Mouse (Mus musculus) intestine, embryonic 16.5 days (tissue): ENCODE data around the gene Map3k14. TPM values are rescaled to one million over a fixed set of nuclear protein-coding genes. Genes with fewer than 3 reads are reported as not detected.
A peak's percentile ranks its signal among the peaks of the same experiment; 100 is the strongest.

Source experiments
- ATAC-seq: fragments of 200-750 bp; cut with Nextera tagmentation; 2 replicates; pipeline ENCODE4 v1.8.0; 2017; ENCODE audit warnings: moderate TSS enrichment, moderate library complexity
- H3K27ac ChIP-seq: fragments of 300-500 bp; sonication (generic); 2 replicates; pipeline ENCODE4 v1.5.1; 2014; ENCODE audit warnings: mild to moderate bottlenecking, low read length
- H3K27me3 ChIP-seq: fragments of 300-500 bp; sonication (generic); replicated peaks from 2 replicates; pipeline ENCODE4 v1.6.1; 2014; ENCODE audit warnings: low read length, control low read depth, mixed read lengths; ENCODE audit not compliant: control insufficient read depth, insufficient read depth
- H3K36me3 ChIP-seq: fragments of 300-500 bp; sonication (generic); 2 replicates; pipeline ENCODE4 v1.6.1; 2014; ENCODE audit warnings: low read length, control low read depth; ENCODE audit not compliant: control insufficient read depth, insufficient read depth
- H3K4me1 ChIP-seq: fragments of 300-500 bp; sonication (generic); 2 replicates; pipeline ENCODE4 v1.6.1; 2014; ENCODE audit warnings: low read length, control low read depth, mixed read lengths; ENCODE audit not compliant: control insufficient read depth, insufficient read depth
- H3K4me2 ChIP-seq: fragments of 300-500 bp; sonication (generic); 2 replicates; pipeline ENCODE4 v1.6.1; 2014; ENCODE audit warnings: low read depth, low read length, control low read depth
- H3K4me3 ChIP-seq: fragments of 300-500 bp; sonication (generic); 2 replicates; pipeline ENCODE4 v1.5.1; 2014; ENCODE audit warnings: mild to moderate bottlenecking, low read length
- H3K9ac ChIP-seq: fragments of 300-500 bp; sonication (generic); 2 replicates; pipeline ENCODE4 v1.6.1; 2014; ENCODE audit warnings: low read depth, low read length
- H3K9me3 ChIP-seq: fragments of 300-500 bp; sonication (generic); 2 replicates; pipeline ENCODE4 v1.6.1; 2016; ENCODE audit warnings: low read length, control low read depth; ENCODE audit not compliant: control insufficient read depth
- WGBS: fragments of 180-500 bp; shearing (Covaris S2); extraction: QIAGEN DNeasy Blood & Tissue Kit; methylation state at CpG from one replicate; pipeline ENCODE4 v1.1.7; 2014; 5-methylcytosine and 5-hydroxymethylcytosine counted together
- polyA plus RNA-seq: library from polyadenylated mRNA; unstranded; fragments of >200 nt; fragmentation: Nextera tagmentation; extraction: Ambion mirVana; gene quantifications from 2 replicates; pipeline ENCODE4 v1.2.1, GENCODE M21; 2015

Gene Map3k14
- 3.1 TPM in 2 replicates for polyA plus RNA-seq

DNA sequence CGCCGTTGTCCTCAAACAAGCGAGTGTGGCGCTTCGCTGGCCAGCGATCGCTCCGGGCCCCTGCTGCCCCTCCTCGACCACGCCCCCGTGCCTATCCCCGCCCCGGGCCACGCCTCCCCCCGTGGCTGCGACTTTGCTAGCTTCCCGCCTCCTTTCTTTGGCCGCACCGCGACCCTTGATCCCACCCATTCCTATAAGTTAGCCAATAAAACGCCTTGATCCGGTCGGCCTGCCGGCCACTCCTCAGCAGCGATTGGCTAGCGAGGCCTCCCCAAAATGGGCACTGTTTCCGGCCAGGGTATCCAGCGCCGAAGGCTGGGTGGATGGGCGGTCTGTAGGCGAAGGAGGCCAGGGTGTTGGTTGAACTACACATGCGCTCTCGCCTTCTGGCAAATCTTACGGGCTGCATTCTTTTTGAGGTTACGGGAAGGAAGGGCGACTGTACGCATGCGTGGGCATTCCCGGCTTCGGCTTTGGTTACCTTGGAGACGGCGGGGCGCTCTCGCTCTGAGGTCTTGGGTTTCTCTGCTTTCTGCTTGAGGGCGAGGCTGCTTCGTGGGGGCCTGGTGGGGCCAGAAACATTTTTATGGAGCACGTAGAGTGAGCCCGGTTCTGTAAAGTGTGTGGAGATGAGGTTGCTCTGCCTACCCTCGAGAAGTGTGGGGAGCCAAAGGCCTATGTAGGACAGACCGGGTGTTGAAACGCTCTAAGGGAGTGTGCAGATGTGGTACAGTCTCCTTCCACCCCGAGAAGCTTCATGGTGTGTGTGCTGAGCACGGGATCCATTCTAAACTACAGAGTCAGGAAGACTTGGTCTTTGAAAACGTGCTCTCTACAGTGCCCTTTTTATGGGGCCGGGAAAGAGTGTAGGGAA is at the start of gene Map3k14:
Gene Map3k14, minus strand, starts transcription at position 127 of the 874 bp plus-strand sequence.
- peaks cover 19% of the 10 kb centered on the region for H3K4me1 ChIP-seq
- H3K36me3 ChIP-seq = no peaks in the 10 kb centered on the region
- under 1% methylated on average over 53 of the region's 55 CpGs for WGBS

DNA sequence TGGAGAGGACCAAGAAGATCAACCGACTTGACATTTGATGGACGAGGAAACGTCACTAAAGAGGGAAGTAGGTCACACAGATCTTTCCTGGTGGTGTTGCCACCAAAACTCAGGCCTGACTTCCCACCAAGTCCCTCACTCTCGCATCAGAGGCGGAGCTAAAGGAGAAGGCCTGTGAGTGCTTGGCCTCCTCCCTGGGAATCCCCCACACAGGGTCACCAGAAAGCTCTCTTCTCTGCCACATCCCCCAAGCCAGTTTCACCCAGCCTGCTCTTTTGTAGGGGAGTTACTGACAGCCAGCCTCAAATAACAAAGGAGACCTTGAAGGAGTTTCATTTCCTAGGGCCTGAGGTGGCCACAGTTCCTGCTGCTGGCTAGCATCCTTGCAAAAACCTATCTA is 48.1 kb upstream of the Map3k14 start:
- Histone ChIP-seq H3K27ac (no peak overlapping the region), H3K9ac (no peak overlapping the region), H3K36me3 (no peaks in the 10 kb centered on the region), H3K9me3 (no peaks in the 10 kb centered on the region), H3K4me3 (no peak overlapping the region), H3K4me1 (peaks cover 14% of the 10 kb centered on the region), H3K27me3 (no peaks in the 10 kb centered on the region), H3K4me2 (no peak overlapping the region)
- WGBS = 64% methylated on average over 5 of the region's 5 CpGs
- no peak for ATAC-seq

More for the DNA sequence above, at the start of gene Map3k14:
- peak within 1 kb of the TSS; percentile 75 for H3K9ac ChIP-seq
- H3K4me3 ChIP-seq = peak within 1 kb of the TSS; percentile 70
- peak; percentile 99 for ATAC-seq
- peak within 1 kb of the TSS; percentile 73 for H3K27ac ChIP-seq
- H3K4me2 ChIP-seq = peak within 1 kb of the TSS; percentile 77
- H3K27me3 ChIP-seq = no peaks in the 10 kb centered on the region
- no peaks in the 10 kb centered on the region for H3K9me3 ChIP-seq

DNA sequence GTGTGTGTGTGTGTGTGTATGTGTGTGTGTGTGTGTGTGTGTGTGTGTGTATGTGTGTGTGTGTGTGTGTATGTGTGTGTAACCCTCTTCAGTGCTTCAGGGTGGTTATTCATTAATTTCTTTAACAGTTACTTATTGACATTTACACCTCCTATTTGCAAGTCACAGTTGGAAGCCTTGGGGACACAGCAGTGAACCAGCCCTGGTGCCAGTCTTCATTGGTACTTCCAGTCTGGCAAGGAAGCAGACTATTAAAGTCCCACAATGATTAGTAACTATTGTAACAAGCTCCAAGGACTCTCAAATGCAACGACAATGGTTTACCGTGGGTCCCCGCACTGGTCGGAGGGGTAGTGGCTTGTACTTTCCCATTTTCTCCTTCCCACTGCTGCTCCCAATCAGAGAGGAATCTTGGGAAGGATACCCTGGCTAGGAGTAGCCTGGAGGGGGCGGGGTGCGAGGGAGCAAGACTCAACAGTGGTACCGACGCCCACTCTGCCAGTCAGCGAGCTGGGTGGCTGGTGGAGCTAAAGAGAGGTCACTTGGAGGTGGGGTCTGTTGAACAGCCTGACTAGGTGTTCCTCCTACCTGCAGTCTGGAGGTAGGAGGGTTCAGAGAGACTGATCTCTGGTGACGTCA is 47.6 kb upstream of the Map3k14 start:
- WGBS = 49% methylated on average over 10 of the region's 10 CpGs
- H3K27ac ChIP-seq = no peak overlapping the region
- no peaks in the 10 kb centered on the region for H3K27me3 ChIP-seq
- H3K4me2 ChIP-seq = no peak overlapping the region
- H3K4me3 ChIP-seq = no peak overlapping the region
- ATAC-seq = no peak
- H3K4me1 ChIP-seq = peaks cover 14% of the 10 kb centered on the region
- H3K9me3 ChIP-seq = no peaks in the 10 kb centered on the region
- no peaks in the 10 kb centered on the region for H3K36me3 ChIP-seq
- H3K9ac ChIP-seq = no peak overlapping the region

DNA sequence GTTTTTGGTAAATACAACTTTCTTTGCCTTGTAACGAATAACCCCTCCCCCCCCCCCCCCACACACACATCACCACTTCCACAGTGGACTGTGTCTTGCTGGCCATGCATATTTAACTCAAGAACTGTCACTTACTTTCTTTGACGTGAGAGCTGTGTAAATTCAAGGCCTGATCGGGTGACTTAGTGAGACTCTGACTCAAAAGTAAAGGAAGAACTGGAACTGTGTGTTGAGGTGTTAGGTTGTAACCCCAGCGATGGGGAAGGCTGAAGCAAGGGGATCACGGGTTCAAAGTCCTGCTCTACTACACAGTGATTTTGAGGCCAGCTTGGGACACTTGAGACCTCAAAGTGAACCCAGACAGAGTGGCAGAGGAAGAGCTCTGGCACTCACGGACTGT is 46.3 kb upstream of the Map3k14 start:
- no peaks in the 10 kb centered on the region for H3K27me3 ChIP-seq
- no peaks in the 10 kb centered on the region for H3K36me3 ChIP-seq
- H3K9me3 ChIP-seq = no peaks in the 10 kb centered on the region
- H3K4me3 ChIP-seq = no peak overlapping the region
- WGBS = 67% methylated on average over 6 of the region's 6 CpGs
- H3K4me1 ChIP-seq = peaks cover 14% of the 10 kb centered on the region
- H3K9ac ChIP-seq = no peak overlapping the region
- no peak overlapping the region for H3K27ac ChIP-seq
- no peak overlapping the region for H3K4me2 ChIP-seq
- ATAC-seq = no peak

DNA sequence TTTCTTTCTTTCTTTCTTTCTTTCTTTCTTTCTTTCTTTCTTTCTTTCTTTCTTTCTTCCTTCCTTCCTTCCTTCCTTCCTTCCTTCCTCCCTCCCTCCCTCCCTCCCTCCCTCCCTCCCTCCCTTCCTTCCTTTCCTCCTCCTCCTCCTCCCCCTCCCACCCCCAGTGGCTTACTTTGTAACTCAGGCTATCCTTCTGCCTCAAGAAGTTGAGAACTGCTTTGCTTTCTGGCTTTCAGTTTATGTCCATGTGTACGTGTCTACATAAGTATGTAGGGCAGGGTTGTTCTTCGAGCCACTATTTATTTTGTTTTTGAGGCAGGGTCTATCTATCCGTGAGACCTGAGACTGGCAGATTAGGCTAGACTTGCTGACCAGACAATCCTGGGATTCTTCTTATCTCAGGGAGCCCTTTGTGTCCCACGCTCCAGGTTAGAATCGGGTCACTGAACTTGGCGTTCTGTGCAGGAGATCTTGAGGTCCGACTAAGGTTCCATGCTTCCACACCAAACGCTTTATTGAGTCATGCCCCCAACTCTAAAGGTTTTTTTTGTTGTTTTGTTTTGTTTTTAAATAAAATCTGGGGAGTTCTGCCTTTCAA is 45.5 kb upstream of the Map3k14 start:
- H3K36me3 ChIP-seq = no peaks in the 10 kb centered on the region
- no peak overlapping the region for H3K27ac ChIP-seq
- no peaks in the 10 kb centered on the region for H3K27me3 ChIP-seq
- H3K9ac ChIP-seq = no peak overlapping the region
- ATAC-seq = no peak
- H3K4me2 ChIP-seq = no peak overlapping the region
- WGBS = 63% methylated on average over 8 of the region's 8 CpGs
- H3K4me3 ChIP-seq = no peak overlapping the region
- H3K4me1 ChIP-seq = peaks cover 17% of the 10 kb centered on the region
- no peaks in the 10 kb centered on the region for H3K9me3 ChIP-seq

DNA sequence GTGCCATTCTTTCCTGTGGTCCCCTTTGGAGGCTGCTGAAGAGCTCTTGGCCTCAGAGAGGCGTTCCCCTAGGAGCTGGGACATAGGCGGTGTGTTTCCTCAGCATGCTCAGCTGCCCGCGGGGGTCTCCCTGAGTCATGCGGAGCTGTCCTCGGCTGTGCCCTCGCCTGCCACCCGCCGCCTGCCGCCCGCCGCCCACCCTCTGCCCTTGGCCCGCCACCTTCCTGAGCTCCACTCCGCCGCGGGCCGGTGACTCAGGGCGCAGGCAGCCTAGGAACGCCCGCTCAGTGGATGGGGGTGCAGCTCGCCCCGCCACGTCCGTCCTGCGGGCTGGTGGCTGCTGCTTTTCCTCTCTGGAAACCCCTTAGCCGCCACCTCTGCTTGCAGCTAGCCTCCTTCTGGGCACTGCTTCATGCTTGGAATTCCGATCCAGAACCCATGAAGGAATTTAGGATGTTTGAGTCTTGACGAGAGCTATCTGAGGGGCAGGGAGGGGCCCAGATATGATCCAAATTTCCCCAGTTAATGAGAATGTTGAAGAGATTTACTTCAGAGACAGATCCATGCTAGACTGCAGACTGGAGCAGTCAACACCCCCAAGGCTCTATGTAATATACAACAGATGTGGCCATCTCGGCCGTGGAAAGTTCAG is 44.8 kb upstream of the Map3k14 start:
- Histone ChIP-seq H3K9me3 (no peaks in the 10 kb centered on the region), H3K36me3 (no peaks in the 10 kb centered on the region), H3K4me2 (peak overlapping the region; percentile 73), H3K9ac (peak overlapping the region; percentile 71; the same call in 1 of the 2 replicates), H3K4me1 (peaks cover 18% of the 10 kb centered on the region), H3K27ac (peak overlapping the region; percentile 45), H3K4me3 (peak overlapping the region; percentile 41), H3K27me3 (no peaks in the 10 kb centered on the region)
- 2% methylated on average over 27 of the region's 30 CpGs for WGBS
- peak; percentile 83 for ATAC-seq

DNA sequence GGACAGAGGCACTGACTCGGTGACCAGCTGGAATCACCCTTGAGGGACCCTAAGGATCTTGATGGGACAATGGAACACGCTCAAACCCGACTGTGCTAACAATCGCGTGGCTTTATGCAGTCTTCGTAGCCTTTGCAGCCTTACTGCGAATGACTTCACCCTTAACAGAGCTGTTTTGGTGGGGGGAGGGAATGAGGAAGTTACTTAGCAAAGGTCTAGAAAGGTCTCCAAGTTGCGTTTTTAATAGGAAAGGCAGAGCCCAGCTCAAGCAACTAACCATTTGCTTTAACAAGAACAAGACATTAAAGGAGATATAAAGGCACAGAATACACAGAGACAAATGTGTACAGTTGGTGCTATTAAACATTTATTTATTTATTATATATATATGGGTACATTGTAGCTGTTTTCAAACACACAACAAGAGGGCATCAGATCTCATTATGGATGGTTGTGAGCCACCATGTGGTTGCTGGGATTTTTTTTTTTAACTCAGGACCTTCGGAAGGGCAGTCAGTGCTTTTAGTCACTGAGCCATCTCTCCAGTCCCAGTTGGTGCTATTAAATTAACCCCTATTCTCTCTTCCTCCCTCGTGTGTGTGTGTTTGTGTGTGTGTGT is 42.8 kb upstream of the Map3k14 start:
- no peaks in the 10 kb centered on the region for H3K9me3 ChIP-seq
- H3K36me3 ChIP-seq = no peaks in the 10 kb centered on the region
- H3K4me3 ChIP-seq = no peak overlapping the region
- no peak overlapping the region for H3K27ac ChIP-seq
- no peak overlapping the region for H3K9ac ChIP-seq
- H3K4me2 ChIP-seq = no peak overlapping the region
- WGBS = 70% methylated on average over 10 of the region's 10 CpGs
- no peaks in the 10 kb centered on the region for H3K27me3 ChIP-seq
- ATAC-seq = no peak
- peaks cover 15% of the 10 kb centered on the region for H3K4me1 ChIP-seq

DNA sequence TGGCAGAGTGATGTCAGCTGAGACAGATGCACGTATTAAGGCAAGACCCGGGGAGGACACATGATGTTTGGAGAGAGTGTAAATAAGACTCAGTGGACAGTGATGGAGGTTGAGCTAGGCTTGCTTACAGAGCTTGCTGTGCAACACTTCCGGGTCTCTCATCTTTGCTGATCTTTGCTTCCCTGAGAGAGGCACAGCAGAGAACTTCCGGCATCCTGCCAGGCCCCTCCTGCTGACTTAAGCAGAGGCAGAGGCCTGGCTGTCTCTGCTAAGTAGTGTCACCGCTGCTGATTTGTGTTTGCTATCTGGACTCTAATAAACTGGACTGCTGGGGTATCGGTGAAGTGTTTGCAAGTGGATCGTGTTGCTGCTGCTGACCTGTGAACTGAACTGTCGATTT is 40.6 kb upstream of the Map3k14 start:
- no peak overlapping the region for H3K27ac ChIP-seq
- WGBS = 35% methylated on average over 8 of the region's 8 CpGs
- ATAC-seq = 0 out of 2 replicates have a peak, but pooled peaks have one; percentile 33

More for the DNA sequence above, 40.6 kb upstream of the Map3k14 start:
- no peaks in the 10 kb centered on the region for H3K36me3 ChIP-seq
- peaks cover 12% of the 10 kb centered on the region for H3K4me1 ChIP-seq
- no peaks in the 10 kb centered on the region for H3K27me3 ChIP-seq
- no peak overlapping the region for H3K4me2 ChIP-seq
- no peaks in the 10 kb centered on the region for H3K9me3 ChIP-seq
- no peak overlapping the region for H3K9ac ChIP-seq
- no peak overlapping the region for H3K4me3 ChIP-seq
